Mouse (Mus musculus): ENCODE measurements at regions not wholly inside any gene's neighbourhood (a gene's known extent, or its start where the extent isn't known, plus 50 kb on each side); places are given as distances from the start of the nearest gene placed in this dataset.

DNA sequence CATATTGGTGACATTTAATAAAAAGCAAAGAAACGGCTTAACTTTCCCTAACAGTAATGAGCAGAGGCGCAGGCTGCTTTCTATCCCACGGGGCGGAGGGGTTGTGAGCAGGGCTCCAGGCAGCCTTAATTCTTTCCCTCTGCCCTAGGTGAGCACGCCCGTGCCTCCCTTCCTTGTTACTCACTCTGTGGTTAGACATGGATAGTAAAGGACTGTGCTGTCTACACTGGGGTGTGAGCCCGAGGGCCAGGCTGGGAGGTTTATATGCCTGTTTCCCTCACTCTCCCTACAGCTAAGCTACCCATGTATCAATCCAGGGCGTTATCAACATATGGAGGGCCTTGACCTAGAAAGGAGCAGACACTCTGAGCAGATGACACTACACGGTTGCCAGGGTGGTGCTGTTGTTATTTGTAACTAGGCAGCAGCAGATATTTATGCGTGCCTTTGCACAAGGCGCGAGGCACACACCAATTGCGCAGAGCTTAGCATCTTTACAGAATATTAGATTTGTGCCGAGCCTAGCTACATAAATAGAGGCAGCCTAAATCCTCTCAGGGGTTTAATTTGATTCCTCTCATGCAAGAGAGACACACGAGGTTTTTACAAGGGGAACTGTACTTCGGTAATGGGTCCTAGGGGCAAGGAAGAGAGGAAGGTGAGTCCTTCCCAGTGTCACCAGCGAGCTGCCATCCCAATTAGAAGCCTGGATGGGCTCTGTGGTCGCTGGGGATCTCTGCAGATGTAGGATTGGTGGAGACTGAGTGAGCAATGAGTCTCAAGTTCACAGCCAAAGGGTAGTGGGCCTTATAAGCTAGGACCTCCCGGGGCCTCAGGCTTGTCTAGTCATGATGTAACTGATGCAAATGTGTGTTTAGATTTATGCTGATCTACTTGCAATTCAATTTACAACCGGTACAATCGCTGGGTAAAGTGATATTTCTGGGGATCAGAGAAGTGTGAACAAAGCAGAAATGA, 278.6 kb upstream of the Kazn start:
- no peak for TF ChIP-seq CTCF (IDR thresholded peaks at IDR 0.05; ENCODE audit: extremely low read depth, insufficient read depth, insufficient read length, insufficient replicate concordance)
- TF ChIP-seq POLR2A (IDR thresholded peaks at IDR 0.05; ENCODE audit: low read depth, low read length), result no peak
